Mouse (Mus musculus) midbrain, postnatal 0 days (tissue): Measurements from ENCODE around the gene Gm853. TPM values are rescaled to one million over a fixed set of nuclear protein-coding genes. Genes with fewer than 3 reads are reported as not detected.
A peak's percentile ranks its signal among the peaks of the same experiment; 100 is the strongest.
"Not testable (repeated sequence)": the region's sequence is repeated elsewhere in the genome, so short reads cannot be mapped to it uniquely, and the experiment has no call there.

ENCODE experiments used
- ATAC-seq: fragments of 200-750 bp; cut with Nextera tagmentation; 2 replicates; pipeline ENCODE4 v1.8.0; 2017; ENCODE audit warnings: moderate number of reproducible peaks, mild to moderate bottlenecking, moderate TSS enrichment, moderate library complexity; ENCODE audit not compliant: low FRiP score
- DNase-seq: peaks from one replicate; pipeline ENCODE4 v3.0.0-alpha.2; 2015; ENCODE audit warnings: low spot score
- H3K27ac ChIP-seq: fragments of 300-500 bp; sonication (generic); 2 replicates; pipeline ENCODE4 v1.5.1; 2014; ENCODE audit warnings: low read depth, mild to moderate bottlenecking, low read length, mixed read lengths
- H3K27me3 ChIP-seq: fragments of 300-500 bp; sonication (generic); 2 replicates; pipeline ENCODE4 v1.6.1; 2014; ENCODE audit warnings: low read length, control low read depth, mixed read lengths; ENCODE audit not compliant: insufficient read depth
- H3K36me3 ChIP-seq: fragments of 300-500 bp; sonication (generic); 2 replicates; pipeline ENCODE4 v1.6.1; 2014; ENCODE audit warnings: low read length, control low read depth, mixed read lengths; ENCODE audit not compliant: insufficient read depth
- H3K4me1 ChIP-seq: fragments of 300-500 bp; sonication (generic); 2 replicates; pipeline ENCODE4 v1.6.1; 2014; ENCODE audit warnings: mild to moderate bottlenecking, control low read depth, antibody characterized with exemption, low read length, mixed read lengths; ENCODE audit not compliant: insufficient read depth
- H3K4me2 ChIP-seq: fragments of 300-500 bp; sonication (generic); 2 replicates; pipeline ENCODE4 v1.6.1; 2014; ENCODE audit warnings: low read depth, mild to moderate bottlenecking, low read length, mixed read lengths; ENCODE audit not compliant: poor library complexity, severe bottlenecking
- H3K4me3 ChIP-seq: fragments of 300-500 bp; sonication (generic); 2 replicates; pipeline ENCODE4 v1.5.1; 2014; ENCODE audit warnings: low read depth, mild to moderate bottlenecking, low read length, moderate library complexity
- H3K9ac ChIP-seq: fragments of 300-500 bp; sonication (generic); replicated peaks from 2 replicates; pipeline ENCODE4 v1.6.1; 2014; ENCODE audit warnings: mild to moderate bottlenecking, low read length, moderate library complexity, mixed read lengths; ENCODE audit not compliant: poor library complexity, severe bottlenecking
- H3K9me3 ChIP-seq: fragments of 300-500 bp; sonication (generic); 2 replicates; pipeline ENCODE4 v1.6.1; 2016; ENCODE audit warnings: low read length, control low read depth
- CTCF ChIP-seq: IDR thresholded peaks from 2 replicates; pipeline ENCODE4 v1.5.1; 2016; ENCODE audit warnings: antibody characterized with exemption, mild to moderate bottlenecking
- WGBS: fragments of 180-500 bp; shearing (Covaris S2); extraction: QIAGEN DNeasy Blood & Tissue Kit; methylation state at CpG from one replicate; pipeline ENCODE4 v1.1.7; 2014; 5-methylcytosine and 5-hydroxymethylcytosine counted together
- polyA plus RNA-seq: library from polyadenylated mRNA; unstranded; fragments of >200 nt; fragmentation: Nextera tagmentation; extraction: Ambion mirVana; gene quantifications from 2 replicates; pipeline ENCODE4 v1.2.1, GENCODE M21; 2015
- total RNA-seq: library from RNA; depleted of rRNA; stranded (reverse); fragments of >200 nt; gene quantifications from 2 replicates; pipeline ENCODE4 v1.2.3, GENCODE M21; 2014

Gene Gm853
- total and polyA plus RNA-seq, 2 experiments from 2014 or later = 0.49 TPM; not detected in 1

DNA sequence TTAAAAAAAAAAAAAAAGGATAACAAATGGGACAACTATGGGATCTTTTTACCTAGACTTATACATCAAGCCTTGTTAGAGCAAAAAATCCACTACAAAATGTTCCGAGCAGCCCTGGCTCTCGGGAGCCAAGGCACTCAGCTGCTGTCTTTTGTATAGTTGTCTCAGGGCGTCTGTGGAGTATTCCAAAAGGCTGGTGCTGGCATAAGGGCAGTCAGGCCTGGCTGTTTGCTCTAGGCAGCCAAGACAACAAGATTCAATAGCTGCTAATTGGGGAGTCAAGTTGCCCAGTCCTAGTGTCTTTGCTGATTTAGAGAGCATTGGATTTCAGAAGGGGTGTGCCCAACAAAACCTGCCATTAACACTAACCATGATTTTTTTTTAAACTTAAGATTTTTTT is 26.4 kb upstream of the Gm853 start:
- Histone ChIP-seq H3K9ac (no peak overlapping the region), H3K27me3 (no peaks in the 10 kb centered on the region), H3K36me3 (peaks cover 8% of the 10 kb centered on the region; the same call in 1 of the 2 replicates), H3K27ac (no peak overlapping the region), H3K4me1 (no peaks in the 10 kb centered on the region), H3K4me3 (no peak overlapping the region), H3K4me2 (no peak overlapping the region), H3K9me3 (no peaks in the 10 kb centered on the region)
- WGBS = 56% methylated on average over 3 of the region's 3 CpGs
- no peak for TF ChIP-seq CTCF
- no peak for ATAC-seq
- DNase-seq = peak; percentile 48

GRCm38 (mm10) chr4:130246132-130246531 is 23.9 kb upstream of the Gm853 start:
- DNase-seq = peak; percentile 85
- peak; percentile 88 for TF ChIP-seq CTCF
- H3K4me2 ChIP-seq = no peak overlapping the region
- no peaks in the 10 kb centered on the region for H3K36me3 ChIP-seq
- no peak for ATAC-seq
- 2% methylated on average over 6 of the region's 6 CpGs for WGBS
- H3K4me1 ChIP-seq = no peaks in the 10 kb centered on the region
- H3K9me3 ChIP-seq = no peaks in the 10 kb centered on the region
- no peak overlapping the region for H3K27ac ChIP-seq
- H3K27me3 ChIP-seq = no peaks in the 10 kb centered on the region
- H3K9ac ChIP-seq = no peak overlapping the region
- no peak overlapping the region for H3K4me3 ChIP-seq

DNA sequence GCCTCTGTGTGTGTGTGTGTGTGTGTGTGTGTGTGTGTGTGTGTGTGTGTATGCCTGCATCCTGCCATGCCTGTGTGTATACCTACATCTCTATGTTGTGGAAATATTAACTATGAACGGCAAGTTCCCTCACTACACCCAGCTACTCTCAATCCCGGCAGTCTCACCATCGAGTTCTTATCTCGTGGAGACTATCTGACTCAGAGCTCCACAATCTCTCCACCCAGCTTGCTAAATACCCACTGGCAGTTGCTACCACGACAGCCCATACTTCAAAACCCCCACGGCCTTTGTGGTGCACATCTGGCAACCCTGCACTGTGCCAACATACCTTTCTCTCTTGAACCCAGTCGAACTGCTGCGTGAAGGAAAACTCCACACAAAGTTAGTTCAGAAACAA is 22.5 kb upstream of the Gm853 start:
- 81% methylated on average over 8 of the region's 8 CpGs for WGBS
- ATAC-seq = no peak

GRCm38 (mm10) chr4:130243621-130244020 is 21.4 kb upstream of the Gm853 start:
- H3K27me3 ChIP-seq, H3K4me3 ChIP-seq, H3K27ac ChIP-seq, H3K9ac ChIP-seq, ATAC-seq, H3K4me2 ChIP-seq, H3K4me1 ChIP-seq, H3K36me3 ChIP-seq, DNase-seq, H3K9me3 ChIP-seq: not testable (repeated sequence)
- 53% methylated on average over 1 of the region's 1 CpGs for WGBS

More for the DNA sequence above, 22.5 kb upstream of the Gm853 start:
- H3K4me1 ChIP-seq = no peaks in the 10 kb centered on the region
- DNase-seq = no peak
- no peak overlapping the region for H3K4me3 ChIP-seq
- no peaks in the 10 kb centered on the region for H3K36me3 ChIP-seq
- no peaks in the 10 kb centered on the region for H3K9me3 ChIP-seq
- H3K4me2 ChIP-seq = no peak overlapping the region
- H3K9ac ChIP-seq = no peak overlapping the region
- TF ChIP-seq CTCF = no peak
- no peak overlapping the region for H3K27ac ChIP-seq
- H3K27me3 ChIP-seq = no peaks in the 10 kb centered on the region

- no peak overlapping the region for H3K4me3 ChIP-seq
- H3K9me3 ChIP-seq = no peaks in the 10 kb centered on the region
- no peak for ATAC-seq
- no peaks in the 10 kb centered on the region for H3K4me1 ChIP-seq
- WGBS = 94% methylated on average over 5 of the region's 5 CpGs
- no peaks in the 10 kb centered on the region for H3K27me3 ChIP-seq
- no peak for DNase-seq
- H3K9ac ChIP-seq = no peak overlapping the region
- no peak overlapping the region for H3K4me2 ChIP-seq
- no peaks in the 10 kb centered on the region for H3K36me3 ChIP-seq
- H3K27ac ChIP-seq = no peak overlapping the region
- no peak for TF ChIP-seq CTCF
Observed at GRCm38 (mm10) chr4:130242956-130243355, 20.8 kb upstream of the Gm853 start.

DNA sequence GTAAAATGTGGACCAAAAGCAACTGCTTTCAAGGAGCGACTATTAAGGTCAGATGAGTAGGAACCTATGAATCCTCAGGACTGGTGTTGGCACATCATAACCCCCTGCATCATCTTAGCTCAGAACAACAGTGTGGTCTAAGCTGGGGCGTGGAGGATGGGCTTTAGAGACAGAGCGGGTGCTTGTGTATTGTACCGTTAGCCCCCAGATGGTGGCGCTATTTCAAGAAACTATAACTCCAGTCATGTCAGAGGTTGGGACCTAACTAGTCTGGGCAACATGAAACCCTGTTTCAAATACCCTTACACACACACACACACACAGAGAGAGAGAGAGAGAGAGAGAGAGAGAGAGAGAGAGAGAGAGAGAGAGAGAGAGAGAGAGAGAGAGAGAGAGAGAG is 18.5 kb upstream of the Gm853 start:
- no peak overlapping the region for H3K27ac ChIP-seq
- ATAC-seq (no peak), DNase-seq (no peak)
- 35% methylated on average over 5 of the region's 5 CpGs for WGBS
- H3K4me2 ChIP-seq = no peak overlapping the region
- no peaks in the 10 kb centered on the region for H3K36me3 ChIP-seq
- H3K4me1 ChIP-seq = no peaks in the 10 kb centered on the region
- H3K9me3 ChIP-seq = no peaks in the 10 kb centered on the region
- TF ChIP-seq CTCF = peak; percentile 37
- H3K9ac ChIP-seq = no peak overlapping the region
- no peaks in the 10 kb centered on the region for H3K27me3 ChIP-seq
- H3K4me3 ChIP-seq = no peak overlapping the region
